Mouse (Mus musculus): ENCODE data around the gene Ppp1r14d.

GRCm38 (mm10) chr2:119263813-119264212 lies 34.1 kb upstream of the Ppp1r14d start:
- TF ChIP-seq CTCF (IDR thresholded peaks at IDR 0.05; ENCODE audit: low read depth, low read length), result no peak
- no peak for TF ChIP-seq TAL1 (conservative IDR thresholded peaks at IDR 0.05; ENCODE audit: low read depth, low read length)

Data from G1E (cell line).